Mouse (Mus musculus): Measurements from ENCODE around the gene Tbc1d8b. TPM values are rescaled to one million over a fixed set of nuclear protein-coding genes. Genes with fewer than 3 reads are reported as not detected.

The Tbc1d8b gene
- polyA plus RNA-seq, 1 experiment from 2014 or later, result 2.5 TPM

Other genes starting within 250 kb of the Tbc1d8b start
- gene D330045A20Rik, start 204.6 kb upstream of the Tbc1d8b start, polyA plus RNA-seq (2015; fragmentation: Nextera tagmentation; extraction: Ambion mirVana), result 0.71 and 1.2 TPM in 2 replicates
- gene Rnf128, start 121.7 kb upstream of the Tbc1d8b start, polyA plus RNA-seq (2015; fragmentation: Nextera tagmentation; extraction: Ambion mirVana), result 28.8 and 36.0 TPM in 2 replicates
- gene Gm15013, start 29.5 kb downstream of the Tbc1d8b start, polyA plus RNA-seq (2015; fragmentation: Nextera tagmentation; extraction: Ambion mirVana), result 0.26 and 0.36 TPM in 2 replicates
- not detected in 2 replicates for gene Ripply1, start 97.4 kb downstream of the Tbc1d8b start, polyA plus RNA-seq (2015; fragmentation: Nextera tagmentation; extraction: Ambion mirVana)
- 0.19 and 0.72 TPM in 2 replicates for gene Cldn2, start 115.8 kb downstream of the Tbc1d8b start, polyA plus RNA-seq (2015; fragmentation: Nextera tagmentation; extraction: Ambion mirVana)
- 15.0 and 15.1 TPM in 2 replicates for gene Morc4, start 186.7 kb downstream of the Tbc1d8b start, polyA plus RNA-seq (2015; fragmentation: Nextera tagmentation; extraction: Ambion mirVana)